Mouse (Mus musculus) E14TG2a.4 (cell line): ENCODE results near the gene Dpf2.

Experiments used
- H3K27me3 ChIP-seq: 2 replicates; pipeline ENCODE4 v1.6.1; 2014; ENCODE audit warnings: low read length, control low read depth; ENCODE audit not compliant: insufficient read depth
- H3K36me3 ChIP-seq: 2 replicates; pipeline ENCODE4 v1.6.1; 2014; ENCODE audit warnings: low read length, control low read depth; ENCODE audit not compliant: insufficient read depth
- H3K4me1 ChIP-seq: replicated peaks from 2 replicates; pipeline ENCODE4 v1.6.1; 2014; ENCODE audit warnings: low read depth, low read length, control low read depth
- H3K4me3 ChIP-seq: replicated peaks from 2 replicates; pipeline ENCODE4 v1.5.1; 2014; ENCODE audit warnings: mild to moderate bottlenecking, low read length
- H3K9me3 ChIP-seq: 2 replicates; pipeline ENCODE4 v1.6.1; 2014; ENCODE audit warnings: low read length, control low read depth
- CTCF ChIP-seq: conservative IDR thresholded peaks from 2 replicates; pipeline ENCODE4 v1.5.1; 2014; ENCODE audit warnings: low read length
- NANOG ChIP-seq: IDR thresholded peaks from 2 replicates; pipeline ENCODE4 v1.6.1; 2014; ENCODE audit warnings: borderline replicate concordance, low read length, mixed read lengths
- POU5F1 ChIP-seq: IDR thresholded peaks from 2 replicates; pipeline ENCODE4 v1.6.1; 2014; ENCODE audit warnings: low read length, borderline replicate concordance

Dpf2 gene

DNA sequence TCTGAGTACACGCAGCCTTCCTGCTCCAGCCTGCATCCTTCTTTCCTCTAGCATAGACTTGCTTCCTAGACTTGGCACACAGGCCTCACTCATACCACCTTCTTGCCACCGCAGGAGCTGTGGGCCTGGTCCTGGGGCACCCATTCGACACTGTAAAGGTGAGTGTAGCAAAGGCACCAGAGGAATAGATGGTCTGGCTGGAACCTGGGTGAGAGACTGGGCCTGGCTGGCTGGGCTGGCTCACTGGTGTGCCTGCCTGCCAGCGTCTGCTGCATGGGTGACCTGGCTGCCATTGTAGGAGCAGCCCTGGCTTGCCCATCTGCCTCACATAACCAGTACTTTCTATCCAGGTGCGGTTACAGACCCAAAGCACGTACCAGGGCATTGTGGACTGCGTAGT lies 33.1 kb downstream of the Dpf2 start:
- H3K4me3 ChIP-seq = no peak overlapping the region
- H3K9me3 ChIP-seq = no peaks in the 10 kb centered on the region
- no peaks in the 10 kb centered on the region for H3K27me3 ChIP-seq
- no peaks in the 10 kb centered on the region for H3K36me3 ChIP-seq
- no peak for TF ChIP-seq NANOG
- TF ChIP-seq CTCF = no peak
- no peak for TF ChIP-seq POU5F1
- peaks cover 54% of the 10 kb centered on the region for H3K4me1 ChIP-seq

DNA sequence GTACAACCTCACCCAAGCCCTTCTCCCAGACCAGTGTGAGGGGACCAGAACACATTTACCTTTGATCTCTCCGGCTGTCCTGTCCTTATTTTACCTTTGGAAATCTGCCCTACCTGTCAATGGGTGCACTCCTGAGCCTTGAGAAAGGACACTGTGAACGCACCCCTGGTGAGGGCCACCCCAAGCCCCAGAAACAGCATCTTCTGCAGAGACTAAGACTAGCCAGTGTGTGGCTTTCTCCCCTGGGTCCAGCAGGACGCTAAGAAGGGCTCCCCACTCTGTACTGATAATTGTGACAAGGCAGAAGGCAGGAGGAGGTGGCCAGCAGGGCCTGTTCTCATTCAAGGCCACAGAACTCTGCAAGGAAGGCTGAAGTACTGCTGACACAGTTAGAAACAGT lies 33.9 kb downstream of the Dpf2 start:
- H3K4me1 ChIP-seq = peaks cover 54% of the 10 kb centered on the region
- peaks cover under 1% of the 10 kb centered on the region; the same call in 1 of the 2 replicates for H3K36me3 ChIP-seq
- no peaks in the 10 kb centered on the region for H3K27me3 ChIP-seq
- no peaks in the 10 kb centered on the region for H3K9me3 ChIP-seq
- H3K4me3 ChIP-seq = 0 out of 2 replicates have a peak overlapping the region, but pooled peaks have one; percentile 43
- no peak for TF ChIP-seq NANOG
- no peak for TF ChIP-seq CTCF
- no peak for TF ChIP-seq POU5F1

DNA sequence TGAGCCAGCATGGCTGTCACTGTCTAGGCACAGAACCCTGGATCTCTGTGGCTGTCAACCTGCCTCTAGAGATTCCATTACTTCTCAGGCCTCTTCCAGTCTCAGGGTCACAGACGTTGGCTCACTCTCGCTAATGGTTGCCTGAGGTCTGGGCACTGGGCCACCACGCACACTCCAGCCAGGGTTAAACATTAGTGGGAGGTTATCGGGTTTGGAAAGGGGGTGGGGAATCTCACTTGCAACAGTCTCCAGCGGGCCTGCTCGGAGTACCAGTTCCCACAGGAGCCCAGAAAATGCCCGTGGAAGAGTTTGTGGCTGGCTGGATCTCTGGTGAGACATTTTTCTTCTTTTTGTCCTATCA lies 34.5 kb downstream of the Dpf2 start:
- Histone ChIP-seq H3K4me1 (peaks cover 55% of the 10 kb centered on the region), H3K27me3 (no peaks in the 10 kb centered on the region), H3K4me3 (peak overlapping the region; percentile 43; the same call in 1 of the 2 replicates), H3K36me3 (peaks cover 6% of the 10 kb centered on the region), H3K9me3 (no peaks in the 10 kb centered on the region)
- TF ChIP-seq POU5F1 = no peak
- no peak for TF ChIP-seq CTCF
- TF ChIP-seq NANOG = no peak

DNA sequence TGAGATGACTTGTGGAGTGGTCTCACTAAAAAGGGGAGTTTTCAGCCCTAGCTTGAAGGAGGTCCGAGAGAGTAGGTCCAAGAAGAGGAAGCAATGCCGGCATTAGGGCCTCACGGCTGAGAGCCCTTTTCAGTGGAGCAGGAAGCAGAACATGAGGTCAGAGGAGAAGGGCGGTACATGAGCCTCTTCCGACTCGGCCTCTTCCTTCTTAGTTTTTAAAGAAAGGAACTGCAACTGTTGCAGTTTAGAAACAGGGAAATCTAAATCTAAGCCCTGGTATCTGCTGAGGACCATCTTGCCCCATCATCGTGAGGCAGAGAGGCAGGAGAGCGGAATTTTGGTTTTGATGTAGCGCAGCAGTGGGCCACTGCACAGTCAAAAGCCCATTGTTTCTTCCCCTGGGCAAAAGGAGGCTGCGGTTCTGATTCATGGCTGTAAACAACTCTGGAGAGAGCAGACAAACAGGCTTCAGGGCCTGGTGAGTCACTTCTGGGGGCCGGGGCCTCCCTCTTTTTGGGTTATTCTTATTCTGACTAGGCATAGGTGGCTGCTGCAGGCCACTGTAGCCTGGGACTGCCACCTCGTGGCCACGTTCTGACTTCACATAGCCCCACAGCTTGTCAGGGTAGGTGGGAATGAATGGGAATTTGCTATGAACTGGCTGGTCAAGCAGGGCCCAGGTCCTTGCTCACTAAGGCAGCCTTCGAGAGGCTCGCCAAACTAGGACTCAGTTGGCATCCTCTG lies 35.0 kb downstream of the Dpf2 start, which contains the start of gene Slc25a45:
TSS of gene Slc25a45 (plus strand) at position 191 of the 744 bp plus-strand sequence.
- H3K9me3 ChIP-seq = no peaks in the 10 kb centered on the region
- TF ChIP-seq NANOG = no peak
- TF ChIP-seq CTCF = peak; percentile 42; the same call in 1 of the 2 replicates
- peak within 1 kb of the TSS; percentile 43 for H3K4me3 ChIP-seq
- no peaks in the 10 kb centered on the region for H3K27me3 ChIP-seq
- H3K36me3 ChIP-seq = peaks cover 12% of the 10 kb centered on the region
- peaks cover 60% of the 10 kb centered on the region for H3K4me1 ChIP-seq

GRCm38 (mm10) chr19:5874969-5875480 lies 37.8 kb downstream of the Dpf2 start, which contains the start of gene Frmd8:
Gene Frmd8 (minus strand): TSS chr19:5875274.
- Histone ChIP-seq H3K9me3 (no peaks in the 10 kb centered on the region), H3K27me3 (no peaks in the 10 kb centered on the region), H3K4me3 (peak within 1 kb of the TSS; percentile 93), H3K4me1 (peaks cover 79% of the 10 kb centered on the region), H3K36me3 (peaks cover 32% of the 10 kb centered on the region)
- TF ChIP-seq POU5F1 (no peak), NANOG (no peak), CTCF (no peak)

DNA sequence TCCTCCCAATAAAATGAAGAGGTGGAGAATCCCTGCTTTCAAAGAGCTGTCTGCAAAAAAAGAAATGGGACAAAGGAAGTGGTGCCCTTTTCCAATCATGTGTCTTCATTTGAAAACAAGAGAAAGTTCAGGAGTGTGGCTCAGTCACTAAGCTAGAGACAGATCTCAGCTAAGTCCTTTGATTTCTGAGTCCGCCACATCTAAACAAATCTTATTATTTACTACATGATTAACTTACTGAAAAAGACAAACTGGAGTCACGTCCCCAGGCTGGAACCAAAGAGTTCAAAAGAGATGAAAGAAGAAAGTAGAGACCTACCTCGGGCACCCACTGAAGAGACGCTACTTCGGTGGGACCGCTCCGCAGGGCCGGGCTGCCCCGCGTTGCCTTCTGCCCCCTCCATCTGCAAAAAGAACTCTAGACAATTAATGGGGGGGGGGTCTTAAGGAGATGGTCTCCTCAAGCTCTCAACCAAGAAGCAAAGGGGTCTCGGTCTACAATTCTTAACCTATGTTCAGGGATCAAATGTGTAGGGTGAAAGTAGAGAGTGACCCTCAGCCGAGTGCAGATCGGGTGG lies 38.3 kb downstream of the Dpf2 start:
- Histone ChIP-seq H3K4me3 (peak overlapping the region; percentile 93), H3K4me1 (peaks cover 75% of the 10 kb centered on the region), H3K27me3 (no peaks in the 10 kb centered on the region), H3K36me3 (peaks cover 38% of the 10 kb centered on the region), H3K9me3 (no peaks in the 10 kb centered on the region)
- no peak for TF ChIP-seq CTCF
- no peak for TF ChIP-seq POU5F1
- no peak for TF ChIP-seq NANOG

- peaks cover 52% of the 10 kb centered on the region for H3K36me3 ChIP-seq
- peak overlapping the region; percentile 29 for H3K4me3 ChIP-seq
- no peak for TF ChIP-seq NANOG
- no peak for TF ChIP-seq CTCF
- TF ChIP-seq POU5F1 = no peak
- H3K4me1 ChIP-seq = peaks cover 65% of the 10 kb centered on the region
- no peaks in the 10 kb centered on the region for H3K27me3 ChIP-seq
- H3K9me3 ChIP-seq = no peaks in the 10 kb centered on the region
Observed at GRCm38 (mm10) chr19:5872931-5873556, 39.8 kb downstream of the Dpf2 start.

- TF ChIP-seq NANOG (no peak), CTCF (no peak), POU5F1 (no peak)
- peaks cover 57% of the 10 kb centered on the region for H3K36me3 ChIP-seq
Observed at GRCm38 (mm10) chr19:5872528-5872927, 40.3 kb downstream of the Dpf2 start.

More at GRCm38 (mm10) chr19:5872528-5872927, 40.3 kb downstream of the Dpf2 start:
- peak overlapping the region; percentile 29 for H3K4me3 ChIP-seq
- no peaks in the 10 kb centered on the region for H3K27me3 ChIP-seq
- peaks cover 60% of the 10 kb centered on the region for H3K4me1 ChIP-seq
- no peaks in the 10 kb centered on the region for H3K9me3 ChIP-seq
